Mouse (Mus musculus): Measurements from ENCODE around the gene Nkain4. TPM values are rescaled to one million over a fixed set of nuclear protein-coding genes. Genes with fewer than 3 reads are reported as not detected.

Nkain4 gene
- polyA plus RNA-seq, 1 experiment from 2014 or later, result 34.5 TPM

- Histone ChIP-seq H3K9ac (no peak overlapping the region), H3K4me3 (replicated peaks) (peak overlapping the region; percentile 23), H3K4me1 (peaks cover 53% of the 10 kb centered on the region), H3K27ac (no peak overlapping the region), H3K4me2 (peak overlapping the region; percentile 50), H3K27me3 (peaks cover 97% of the 10 kb centered on the region), H3K9me3 (replicated peaks) (no peaks in the 10 kb centered on the region), H3K36me3 (no peaks in the 10 kb centered on the region)
- 0 out of 2 replicates have a peak, but pooled peaks have one; percentile 10 for ATAC-seq (replicated peaks; ENCODE audit: low FRiP score)
- under 1% methylated on average over 27 of the region's 29 CpGs for WGBS
Measured at GRCm38 (mm10) chr2:180890422-180891074, 64.0 kb downstream of the Nkain4 start.

GRCm38 (mm10) chr2:180889921-180890280 lies 64.6 kb downstream of the Nkain4 start:
- Histone ChIP-seq H3K9me3 (replicated peaks) (no peaks in the 10 kb centered on the region), H3K4me2 (no peak overlapping the region), H3K9ac (no peak overlapping the region), H3K4me1 (peaks cover 53% of the 10 kb centered on the region), H3K36me3 (no peaks in the 10 kb centered on the region), H3K4me3 (replicated peaks) (no peak overlapping the region), H3K27me3 (peaks cover 93% of the 10 kb centered on the region), H3K27ac (no peak overlapping the region)
- 12% methylated on average over 4 of the region's 4 CpGs for WGBS
- no peak for ATAC-seq (replicated peaks; ENCODE audit: low FRiP score)

DNA sequence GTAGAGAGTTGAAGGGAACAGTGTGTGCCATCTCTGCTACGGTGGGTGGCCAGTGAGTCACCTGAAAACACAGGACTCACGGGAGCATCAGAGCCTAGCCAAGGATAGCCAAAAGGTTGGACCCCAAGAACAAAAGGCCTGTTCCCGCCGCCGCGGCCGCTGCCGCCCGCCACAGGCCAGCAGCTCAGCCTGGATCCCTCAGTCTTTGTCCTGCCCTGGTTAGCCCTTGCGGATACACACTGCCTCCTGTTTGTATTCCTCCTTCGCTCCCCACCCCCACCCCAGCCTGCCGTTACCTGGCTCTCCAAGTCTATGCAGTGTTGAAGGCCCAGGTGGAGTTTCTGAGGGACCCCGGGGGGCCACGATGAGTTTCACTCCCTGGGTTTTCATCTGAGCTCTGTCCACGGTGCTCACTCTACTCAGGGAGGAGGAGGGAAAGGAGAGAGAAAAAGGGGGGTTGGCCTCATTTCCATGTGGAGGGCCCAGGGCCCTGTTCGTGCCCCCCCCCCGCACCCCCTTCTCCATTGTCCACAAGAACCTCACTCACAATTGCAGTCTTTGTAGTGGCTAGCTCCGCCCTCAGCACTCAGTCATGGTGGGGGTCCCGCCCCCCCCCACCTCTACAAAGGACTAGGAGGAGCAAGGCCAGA lies 65.1 kb downstream of the Nkain4 start:
- peaks cover 48% of the 10 kb centered on the region for H3K4me1 ChIP-seq
- H3K9ac ChIP-seq, result no peak overlapping the region
- 9% methylated on average over 19 of the region's 19 CpGs for WGBS
- no peaks in the 10 kb centered on the region for H3K36me3 ChIP-seq
- no peak overlapping the region for H3K27ac ChIP-seq
- no peaks in the 10 kb centered on the region for H3K9me3 ChIP-seq (replicated peaks)
- no peak overlapping the region for H3K4me3 ChIP-seq (replicated peaks)
- peaks cover 89% of the 10 kb centered on the region for H3K27me3 ChIP-seq
- no peak overlapping the region for H3K4me2 ChIP-seq
- ATAC-seq (replicated peaks; ENCODE audit: low FRiP score), result no peak

- H3K36me3 ChIP-seq, result no peaks in the 10 kb centered on the region
- no peaks in the 10 kb centered on the region for H3K9me3 ChIP-seq (replicated peaks)
- ATAC-seq (replicated peaks; ENCODE audit: low FRiP score), result no peak
- peaks cover 8% of the 10 kb centered on the region for H3K4me1 ChIP-seq
- no peak overlapping the region for H3K27ac ChIP-seq
- H3K9ac ChIP-seq, result no peak overlapping the region
- H3K27me3 ChIP-seq, result peaks cover 48% of the 10 kb centered on the region
- no peak overlapping the region for H3K4me3 ChIP-seq (replicated peaks)
- WGBS, result 58% methylated on average over 5 of the region's 5 CpGs
- no peak overlapping the region for H3K4me2 ChIP-seq
Measured at GRCm38 (mm10) chr2:180885270-180885669, 69.2 kb downstream of the Nkain4 start.

Small RNA genes within 50 kb of the gene (microRNA-seq; reads per million reads assigned to microRNA genes)
- gene Mir124a-3, result not detected

Other genes with a start within 250 kb of the Nkain4 start
- gene Dido1, start 244.7 kb downstream of the Nkain4 start, polyA plus RNA-seq (2015; fragmentation: Nextera tagmentation; extraction: Ambion mirVana), result 28.4 and 29.7 TPM in 2 replicates
- gene Gid8, start 244.6 kb downstream of the Nkain4 start, polyA plus RNA-seq (2015; fragmentation: Nextera tagmentation; extraction: Ambion mirVana), result 55.8 TPM in 2 replicates
- 0.58 and 1.6 TPM in 2 replicates for gene Slc17a9, start 229.4 kb downstream of the Nkain4 start, polyA plus RNA-seq (2015; fragmentation: Nextera tagmentation; extraction: Ambion mirVana)
- gene Bhlhe23, start 177.8 kb downstream of the Nkain4 start, polyA plus RNA-seq (2015; fragmentation: Nextera tagmentation; extraction: Ambion mirVana), result not detected in 2 replicates
- gene Ythdf1, start 33.8 kb downstream of the Nkain4 start, polyA plus RNA-seq (2015; fragmentation: Nextera tagmentation; extraction: Ambion mirVana), result 58.2 and 61.6 TPM in 2 replicates
- gene Birc7, start 25.7 kb downstream of the Nkain4 start, polyA plus RNA-seq (2015; fragmentation: Nextera tagmentation; extraction: Ambion mirVana), result not detected in 2 replicates
- gene Arfgap1, start 12.5 kb upstream of the Nkain4 start, polyA plus RNA-seq (2015; fragmentation: Nextera tagmentation; extraction: Ambion mirVana), result 90.4 and 105 TPM in 2 replicates
- 0.69 and 0.75 TPM in 2 replicates for gene Col20a1, start 31.8 kb upstream of the Nkain4 start, polyA plus RNA-seq (2015; fragmentation: Nextera tagmentation; extraction: Ambion mirVana)
- gene Chrna4, start 88.8 kb upstream of the Nkain4 start, polyA plus RNA-seq (2015; fragmentation: Nextera tagmentation; extraction: Ambion mirVana), result 4.1 and 5.0 TPM in 2 replicates
- gene Kcnq2, start 180.6 kb upstream of the Nkain4 start, polyA plus RNA-seq (2015; fragmentation: Nextera tagmentation; extraction: Ambion mirVana), result 0.33 and 0.68 TPM in 2 replicates
- gene Eef1a2, start 202.3 kb upstream of the Nkain4 start, polyA plus RNA-seq (2015; fragmentation: Nextera tagmentation; extraction: Ambion mirVana), result 0.08 and 0.17 TPM in 2 replicates
- 315 and 330 TPM in 2 replicates for gene Ppdpf, start 232.5 kb upstream of the Nkain4 start, polyA plus RNA-seq (2015; fragmentation: Nextera tagmentation; extraction: Ambion mirVana)
- gene Ptk6, start 248.1 kb upstream of the Nkain4 start, polyA plus RNA-seq (2015; fragmentation: Nextera tagmentation; extraction: Ambion mirVana), result 0.04 TPM in 1 of 2 replicates, not detected in the other